Mouse (Mus musculus) ovary, postnatal 10 days (tissue): ENCODE data around the gene Arl15.

ENCODE experiments used
- DNase-seq: peaks from one replicate; pipeline ENCODE4 v3.0.0; 2022; ENCODE audit warnings: low spot score

The Arl15 gene

DNA sequence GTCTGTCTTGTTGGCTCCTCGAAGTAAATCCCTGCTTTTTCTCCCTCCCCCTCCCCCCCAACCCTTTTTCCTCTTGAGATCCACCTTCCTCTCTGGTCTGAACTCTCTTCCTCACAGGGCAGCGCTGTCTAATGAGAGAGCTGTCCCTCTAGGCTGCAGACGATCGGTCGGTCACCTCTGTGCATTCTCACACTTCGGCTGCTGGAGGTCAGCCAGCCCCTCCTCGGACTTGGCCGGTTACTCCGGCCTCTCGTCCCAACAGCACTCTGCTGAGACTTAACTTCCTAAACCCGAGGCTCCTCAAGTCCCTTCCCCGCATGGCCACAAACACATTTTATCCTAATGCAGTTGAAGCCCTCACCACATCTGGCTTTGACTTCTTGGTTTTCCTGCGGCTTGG lies 77.5 kb downstream of the Arl15 start:
- DNase-seq = no peak

DNA sequence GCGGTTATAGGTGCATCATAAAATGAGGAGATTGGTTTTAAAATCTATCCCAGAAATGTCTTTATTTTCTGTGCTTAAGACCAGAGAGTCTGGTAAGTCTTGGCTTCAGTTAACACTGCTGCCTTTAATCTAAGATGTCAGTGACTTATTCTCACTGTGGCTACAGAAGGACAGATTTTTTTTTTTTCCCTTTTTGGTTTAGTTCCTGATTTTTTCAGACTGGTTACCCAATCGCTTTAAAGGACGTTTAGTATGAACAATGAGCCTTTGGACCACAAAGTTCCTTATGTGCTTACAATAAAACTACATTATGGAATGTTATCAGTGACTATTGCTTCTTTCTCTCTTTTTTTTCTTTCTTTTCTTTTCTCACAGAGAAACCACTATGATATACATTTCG lies 81.4 kb downstream of the Arl15 start:
- no peak for DNase-seq

DNA sequence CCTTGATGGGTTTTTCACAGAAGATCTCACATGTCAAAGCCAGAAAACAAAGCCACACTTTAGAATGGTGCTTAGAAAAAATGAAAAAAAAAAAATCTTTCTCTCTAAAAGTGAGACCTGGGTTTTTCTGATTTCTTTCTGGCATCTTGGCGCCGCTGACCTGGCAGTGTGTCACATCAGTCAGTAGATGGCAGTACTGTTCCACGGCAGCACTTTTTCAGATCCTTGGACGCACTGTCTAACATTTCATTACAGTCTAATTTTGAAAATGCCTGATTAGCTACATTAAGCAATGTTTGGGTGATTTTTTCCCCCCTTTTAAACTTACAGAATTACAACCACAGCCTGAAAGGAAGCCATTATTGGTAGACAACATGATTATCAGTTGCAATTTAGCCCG lies 83.1 kb downstream of the Arl15 start:
- no peak for DNase-seq

DNA sequence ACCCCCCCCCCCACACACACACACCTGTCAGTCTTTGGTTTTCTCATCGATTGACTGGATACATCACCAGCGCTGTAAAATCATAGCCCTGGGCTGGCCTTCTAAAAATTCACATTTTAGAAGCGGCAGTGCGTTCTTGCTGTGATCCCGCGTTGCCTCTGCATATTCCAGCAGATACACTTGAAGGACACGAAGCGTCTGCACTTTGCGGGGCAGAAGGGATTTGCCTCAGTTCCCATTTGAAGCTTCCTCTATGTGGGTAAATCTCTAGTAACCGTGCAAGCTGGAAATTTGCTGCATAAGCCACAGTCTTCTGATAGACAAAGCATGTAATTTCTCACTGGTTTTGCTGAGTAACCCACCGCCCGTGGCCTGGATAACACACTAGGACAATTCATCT lies 84.3 kb downstream of the Arl15 start:
- no peak for DNase-seq

DNA sequence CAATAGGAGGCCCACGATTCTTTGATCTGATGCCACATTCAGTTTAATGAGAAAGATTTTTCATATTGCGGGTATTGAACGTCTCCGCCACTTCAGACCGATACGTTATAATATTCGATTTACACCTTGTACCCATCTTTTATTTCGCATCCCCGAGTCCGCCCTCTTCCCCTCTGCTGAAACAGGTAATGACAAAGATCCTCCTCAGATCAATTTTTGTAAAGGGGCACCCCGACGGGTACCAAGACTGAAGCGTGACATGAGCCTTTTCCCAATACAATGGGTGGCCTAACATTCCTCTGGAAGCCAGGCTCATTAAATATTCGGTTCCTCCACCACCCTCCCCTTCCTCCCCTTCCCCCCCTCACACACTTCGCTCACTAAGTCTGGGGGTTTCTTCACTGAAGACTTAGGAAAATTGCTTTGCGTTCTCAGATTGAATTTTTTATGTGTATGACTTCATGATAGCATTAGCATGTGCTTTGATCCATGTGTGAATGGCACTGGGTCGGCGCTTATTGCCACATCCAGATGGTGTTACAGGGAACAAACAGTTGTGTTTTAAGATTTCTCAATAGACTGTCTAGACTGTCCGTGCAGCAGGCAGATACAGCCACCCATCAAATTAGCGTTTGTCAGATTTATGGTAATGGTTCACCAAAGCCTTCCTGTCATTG lies 85.5 kb downstream of the Arl15 start:
- no peak for DNase-seq

DNA sequence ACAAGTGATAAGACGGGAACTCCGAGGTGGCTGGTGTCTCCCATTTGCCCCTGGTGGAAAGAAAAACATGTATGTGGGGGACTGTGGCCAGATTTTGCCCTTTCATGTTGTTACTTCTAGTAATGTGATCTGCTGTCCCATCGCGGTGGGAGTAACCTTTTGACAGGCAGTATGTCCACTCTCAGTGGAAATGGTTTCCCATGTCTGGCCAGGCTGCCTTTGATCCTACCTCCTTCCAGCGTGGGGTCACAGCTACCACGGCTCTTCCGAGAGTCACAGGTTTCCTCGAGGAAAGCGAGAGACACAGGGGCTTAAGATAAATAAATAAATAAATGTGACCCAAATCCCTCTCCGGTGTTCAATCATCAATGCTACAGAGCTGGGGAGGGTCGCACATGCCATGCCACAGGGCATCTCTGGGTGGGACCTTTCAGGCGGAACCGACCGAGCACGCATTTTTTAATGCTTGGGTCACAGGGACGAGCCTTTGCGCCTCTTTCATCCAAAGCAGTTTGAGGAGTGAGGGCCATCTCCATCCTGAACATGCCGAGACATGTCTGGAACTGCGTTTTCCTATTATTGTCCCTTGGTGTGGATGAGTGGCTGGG lies 86.4 kb downstream of the Arl15 start:
- DNase-seq = no peak

DNA sequence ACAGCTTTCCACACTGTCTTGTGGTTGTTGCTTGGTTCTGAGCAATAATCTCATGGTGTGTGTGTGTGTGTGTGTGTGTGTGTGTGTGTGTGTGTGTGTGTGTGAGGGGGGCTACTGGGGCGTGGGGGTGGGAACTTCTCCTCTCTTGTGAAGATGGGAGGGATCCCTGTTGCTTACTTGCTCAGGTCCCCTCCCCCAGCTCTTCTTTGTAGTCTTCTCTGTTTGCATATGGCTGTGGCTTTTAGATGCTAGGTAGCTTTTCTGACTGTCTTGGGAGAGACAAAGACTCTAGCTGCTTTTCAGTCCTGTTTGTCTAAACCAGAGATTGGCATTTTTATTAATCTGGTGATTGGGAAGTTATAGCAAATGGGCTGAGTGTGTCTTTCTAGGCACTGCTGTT lies 88.7 kb downstream of the Arl15 start:
- no peak for DNase-seq

DNA sequence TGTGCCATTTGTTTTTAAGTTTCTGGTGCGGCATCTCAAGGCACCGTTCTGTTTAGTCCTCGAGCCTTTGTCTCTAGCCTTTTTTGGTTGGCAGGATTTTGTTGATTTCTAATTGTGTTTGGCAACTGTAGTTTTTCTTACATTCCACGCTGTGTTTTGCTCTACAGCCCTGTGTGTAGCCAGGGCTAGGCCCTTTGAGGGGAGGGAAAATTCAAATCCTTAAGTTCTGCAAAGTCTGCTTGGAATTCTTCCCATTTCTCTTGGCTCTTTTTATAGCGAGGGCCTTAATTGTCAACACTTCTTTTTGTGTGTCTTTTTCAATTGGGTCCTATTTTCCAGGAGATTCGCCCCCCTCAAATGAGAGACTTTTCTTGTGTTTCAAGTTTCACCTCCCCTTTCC lies 92.8 kb downstream of the Arl15 start:
- no peak for DNase-seq

DNA sequence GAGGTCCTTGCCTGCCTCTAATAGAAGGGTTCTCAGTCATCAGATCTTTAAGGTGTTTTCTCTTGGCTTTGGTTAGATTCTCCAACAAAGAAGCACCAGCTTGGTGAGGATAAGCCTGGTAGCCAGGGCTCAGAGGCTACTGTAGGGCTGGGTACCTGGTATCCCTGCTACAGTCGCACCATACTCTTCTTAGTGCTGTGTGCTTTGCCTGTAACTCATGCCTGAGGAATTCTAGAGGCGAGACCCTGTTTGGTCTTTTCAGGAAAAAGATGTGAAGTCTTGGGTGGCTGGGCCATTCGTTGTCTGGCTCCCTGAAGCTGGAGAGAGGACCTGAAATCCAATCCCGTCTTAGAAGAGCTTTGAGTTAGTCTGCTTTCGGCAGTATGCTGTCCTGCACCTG lies 93.8 kb downstream of the Arl15 start:
- no peak for DNase-seq

DNA sequence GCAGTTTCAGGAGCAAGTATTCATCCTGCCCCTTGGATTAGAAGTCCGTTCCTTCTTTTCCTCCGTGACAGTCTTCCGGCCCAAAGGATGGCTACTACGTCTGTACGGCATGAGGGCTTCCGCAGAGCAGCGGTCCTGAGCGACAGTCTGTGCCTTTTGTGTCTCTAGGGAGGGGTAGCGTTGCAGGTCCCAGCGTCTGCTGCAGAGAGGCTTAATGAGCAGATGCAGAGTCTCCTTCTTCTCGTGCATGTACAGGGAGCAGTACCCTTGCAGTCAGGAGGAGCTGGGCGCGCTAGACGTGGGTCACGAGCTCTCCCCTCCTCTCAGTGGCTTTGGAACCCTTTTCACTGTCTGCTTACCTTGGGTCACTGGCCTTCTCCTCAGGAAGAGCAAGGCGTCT lies 94.4 kb downstream of the Arl15 start:
- no peak for DNase-seq

DNA sequence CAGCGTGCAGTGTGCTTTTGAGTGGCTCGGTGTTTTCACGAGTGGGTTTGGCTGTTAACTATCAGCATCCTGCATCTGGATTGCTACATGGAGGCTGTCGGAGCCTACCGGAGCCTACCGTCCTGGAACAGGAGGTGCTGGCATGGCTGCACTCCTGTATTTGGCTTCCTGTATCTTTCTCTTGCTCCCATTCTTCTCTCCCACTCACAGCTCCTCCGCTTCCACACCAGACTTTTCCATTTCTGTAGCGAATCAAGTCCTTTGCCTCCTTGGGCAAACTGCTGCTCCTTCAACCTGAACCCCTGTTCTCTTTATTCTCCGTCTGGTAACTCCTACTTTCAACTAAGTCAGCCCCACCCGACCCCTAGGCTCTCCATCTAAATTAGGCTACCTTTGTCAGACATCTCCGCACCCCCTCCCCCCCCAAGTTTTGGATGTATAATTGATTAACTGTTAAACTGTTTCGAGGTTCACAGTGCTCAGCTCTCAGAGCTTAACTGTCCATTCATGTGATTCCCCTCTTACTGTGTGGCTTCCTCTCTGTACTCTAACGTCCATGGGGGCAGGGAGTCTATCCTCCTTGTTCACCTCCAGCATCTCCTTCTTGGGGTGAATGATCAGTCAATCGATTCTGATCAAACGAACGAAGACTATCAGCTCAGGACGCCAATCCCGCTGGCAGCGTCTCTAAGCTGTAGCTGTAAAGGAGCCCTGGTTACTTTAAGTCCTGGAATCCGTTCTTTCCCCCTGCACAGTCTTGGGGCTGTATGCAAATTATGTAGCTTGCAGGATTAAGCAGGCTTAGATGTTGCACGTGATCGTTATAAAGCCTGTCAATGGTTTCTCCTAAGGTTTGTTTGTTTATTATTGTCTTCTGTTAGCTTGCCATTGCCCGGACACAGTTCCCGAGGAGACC lies 95.1 kb downstream of the Arl15 start:
- DNase-seq = no peak

DNA sequence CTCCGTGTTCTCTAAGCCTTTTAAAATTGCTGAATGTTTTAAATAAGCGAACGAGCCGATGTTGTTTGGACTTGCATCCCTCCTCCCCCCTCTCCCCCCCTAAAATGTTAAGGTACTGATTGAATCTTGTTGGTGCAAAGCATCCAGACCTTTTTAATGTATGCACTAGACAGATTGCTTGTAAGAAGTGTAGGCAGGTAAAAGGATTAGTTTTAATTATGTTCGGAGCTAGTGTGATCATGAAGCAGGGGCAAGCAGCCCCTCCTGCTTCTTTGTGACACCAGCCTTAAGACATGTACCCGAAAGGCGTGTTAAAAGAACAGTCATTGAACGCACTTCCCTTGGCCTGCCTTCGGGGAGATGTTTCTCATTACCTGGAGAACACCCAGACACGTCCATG lies 102.4 kb downstream of the Arl15 start:
- no peak for DNase-seq

DNA sequence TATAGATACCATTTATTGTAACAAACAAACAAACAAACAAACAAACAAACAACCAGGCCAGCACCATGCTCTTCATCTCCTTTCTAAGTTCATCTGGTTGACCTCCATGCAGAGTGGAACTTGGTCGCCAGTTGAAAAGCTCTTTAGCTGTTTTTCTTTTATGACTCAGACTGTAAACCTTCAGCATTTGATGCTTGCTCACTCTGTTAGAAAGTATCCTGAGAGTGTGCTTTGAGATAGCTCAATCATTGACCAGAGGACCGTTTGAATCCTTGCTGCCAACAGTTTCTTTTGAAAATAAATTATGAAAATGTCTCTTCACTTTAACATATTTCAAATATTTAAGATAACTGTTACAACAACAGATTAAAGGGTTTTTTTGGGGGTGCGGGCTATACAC lies 103.2 kb downstream of the Arl15 start:
- DNase-seq = no peak

DNA sequence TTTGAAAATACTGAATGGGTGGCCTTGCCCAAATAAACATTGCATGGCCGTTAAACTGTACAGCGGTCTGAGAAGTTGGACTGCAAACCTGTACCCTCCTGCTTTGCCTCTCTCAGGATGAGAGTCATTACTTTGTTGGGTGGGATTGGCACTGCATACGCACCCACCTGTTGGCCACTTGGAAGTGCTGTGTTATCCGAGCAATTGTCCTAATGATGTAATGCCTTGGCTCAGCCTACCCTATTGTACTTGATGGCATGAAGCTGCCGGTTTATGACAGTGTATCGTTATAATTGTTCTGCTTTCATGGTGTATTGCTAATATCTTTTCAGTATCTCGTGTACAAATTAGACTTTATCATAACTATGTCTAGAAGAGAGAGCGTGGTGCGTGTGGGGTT lies 103.6 kb downstream of the Arl15 start:
- DNase-seq = no peak

DNA sequence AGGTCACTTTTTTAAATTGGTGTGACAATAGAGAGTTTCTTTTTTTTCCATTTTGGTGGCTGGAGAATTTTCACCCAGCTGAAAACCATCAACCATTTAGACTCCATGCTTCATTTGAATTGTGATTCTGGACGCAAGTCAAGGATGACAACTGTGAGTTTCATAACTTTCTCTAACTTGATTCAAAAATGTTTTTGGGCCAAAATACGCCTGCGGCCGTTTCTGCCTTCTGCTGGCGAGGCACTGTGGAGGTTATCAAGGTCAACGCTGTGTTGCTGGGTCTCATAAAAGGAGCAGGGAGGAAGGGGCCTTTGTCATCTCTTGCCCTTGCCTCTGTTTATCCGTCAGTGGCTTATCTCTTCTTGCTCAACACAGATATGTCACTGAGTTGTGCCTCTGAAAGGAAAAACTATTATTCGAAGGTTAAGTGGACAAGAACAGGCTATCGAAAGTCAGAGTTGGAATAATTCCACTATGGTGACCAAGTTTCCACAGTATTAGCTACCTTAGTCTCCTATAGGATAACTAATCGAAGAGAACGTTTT lies 106.8 kb downstream of the Arl15 start:
- no peak for DNase-seq

DNA sequence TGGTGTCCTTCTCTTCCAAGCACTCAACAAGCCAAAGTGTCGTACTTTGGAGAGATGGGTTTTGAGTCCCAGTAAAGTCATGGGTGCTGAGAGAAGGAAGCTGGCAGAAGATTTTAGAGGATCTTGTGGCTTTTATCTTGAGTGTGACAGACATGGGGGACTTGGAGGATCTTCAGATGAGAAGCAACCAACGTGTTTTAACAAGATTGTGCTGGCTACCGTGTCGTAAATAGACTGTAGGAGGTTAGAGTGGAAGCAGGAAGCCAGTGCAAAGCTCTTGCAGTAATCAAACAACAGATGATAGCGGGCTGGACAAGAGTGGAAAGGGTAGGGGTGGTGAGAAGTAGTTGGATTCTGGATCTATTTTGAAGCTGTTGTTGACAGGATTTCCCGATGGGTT lies 109.0 kb downstream of the Arl15 start:
- no peak for DNase-seq

DNA sequence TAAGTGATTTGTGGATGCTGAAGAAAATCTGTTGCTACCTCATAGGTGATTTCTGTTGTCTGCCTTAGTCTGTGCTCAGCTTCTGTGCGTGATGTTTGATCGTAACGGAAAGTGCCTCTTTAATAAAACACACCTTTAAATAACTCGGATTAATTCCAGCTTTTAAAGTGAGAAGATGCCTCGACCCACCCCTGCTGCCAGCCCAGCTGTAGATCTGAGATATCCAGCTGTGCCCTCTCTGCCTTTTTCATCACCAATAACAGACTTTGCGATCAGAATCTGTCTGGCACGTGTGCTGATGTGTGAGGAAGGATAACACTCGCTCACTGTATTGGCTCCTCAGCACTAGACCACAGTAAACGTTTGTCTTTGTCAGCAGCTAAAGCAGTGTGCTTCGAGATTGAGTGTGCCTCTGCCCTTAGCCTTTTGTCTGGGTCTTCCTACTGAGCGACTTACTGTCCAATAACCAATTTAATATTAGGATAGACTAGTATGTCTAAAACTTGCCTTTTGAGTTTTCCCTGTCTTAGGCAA lies 117.7 kb downstream of the Arl15 start:
- DNase-seq = no peak

DNA sequence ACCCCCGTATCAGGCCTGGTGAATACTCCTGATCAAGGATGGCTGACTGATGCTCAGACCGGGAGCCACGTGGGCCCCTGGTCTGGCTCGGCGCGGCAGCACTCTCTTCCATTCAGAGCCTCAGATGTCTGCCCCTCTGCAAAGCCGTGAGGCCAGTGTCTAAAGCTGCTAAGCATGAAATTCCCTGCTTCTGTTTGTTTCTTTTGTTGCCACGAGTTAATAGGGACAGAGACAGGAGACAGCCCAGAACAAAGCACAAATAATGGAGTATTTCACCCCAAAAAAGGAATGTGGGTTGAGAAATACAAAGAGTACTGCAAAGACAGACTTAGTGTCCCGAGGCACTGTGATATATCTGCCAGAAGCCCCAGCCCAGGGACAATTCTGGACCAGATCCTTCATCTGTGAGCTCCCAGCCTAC lies 120.3 kb downstream of the Arl15 start:
- no peak for DNase-seq

DNA sequence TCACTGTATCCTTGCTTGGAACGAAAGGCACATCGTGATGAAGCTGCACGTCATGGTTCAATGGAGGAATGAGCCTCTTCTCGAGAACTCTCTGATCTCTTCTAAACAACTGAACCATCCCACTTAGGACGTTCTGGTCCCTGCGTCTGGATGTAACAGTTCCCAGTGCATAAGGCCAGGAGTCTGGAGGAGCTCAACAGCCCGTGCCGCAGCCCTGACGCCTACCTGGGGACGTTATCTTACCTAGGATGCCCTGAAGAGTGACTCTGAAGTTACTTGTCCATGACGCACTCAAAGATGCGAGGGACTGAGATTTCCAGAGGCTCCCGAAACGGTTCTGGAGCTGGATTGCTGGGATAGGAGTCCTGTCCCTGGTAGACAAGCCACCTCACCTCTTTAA lies 121.4 kb downstream of the Arl15 start:
- no peak for DNase-seq

DNA sequence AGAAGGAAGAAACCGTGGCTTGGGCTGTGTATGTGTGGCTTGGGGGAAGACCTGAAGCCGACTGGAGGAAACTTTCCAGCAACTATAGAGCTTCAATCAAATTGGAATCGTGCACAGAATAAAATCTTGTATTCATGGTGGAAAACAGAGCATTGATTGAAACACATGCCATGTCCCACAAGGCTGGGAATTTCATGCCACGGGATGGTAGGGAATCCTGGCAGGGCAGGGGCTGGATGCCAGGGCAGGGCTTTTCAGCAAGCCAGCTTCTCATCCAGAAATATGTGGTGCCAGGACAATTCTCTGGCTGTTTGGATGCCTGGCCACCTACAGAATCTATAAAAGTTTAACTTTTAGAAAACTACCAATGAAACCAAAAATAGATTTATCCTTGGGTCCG lies 122.5 kb downstream of the Arl15 start:
- DNase-seq = no peak

DNA sequence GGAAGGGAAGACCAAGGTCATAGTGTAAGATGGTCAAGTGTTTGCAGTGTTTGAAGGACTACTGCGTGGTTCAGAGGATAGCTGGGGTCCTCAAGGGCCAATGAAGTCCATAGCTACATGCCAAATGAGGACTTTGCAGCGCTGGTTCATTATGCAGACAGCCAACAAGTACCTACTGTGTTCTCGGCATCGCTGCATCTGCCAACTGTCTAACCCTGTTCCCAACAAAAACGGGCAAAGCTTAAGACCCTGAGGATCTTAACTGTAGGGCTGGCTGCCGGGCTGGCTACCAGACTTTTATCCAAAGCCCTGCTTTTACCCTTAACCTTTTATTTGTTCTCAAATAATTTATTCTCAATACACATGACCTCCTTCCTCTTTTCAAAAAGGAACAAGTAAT lies 123.1 kb downstream of the Arl15 start:
- DNase-seq = no peak

DNA sequence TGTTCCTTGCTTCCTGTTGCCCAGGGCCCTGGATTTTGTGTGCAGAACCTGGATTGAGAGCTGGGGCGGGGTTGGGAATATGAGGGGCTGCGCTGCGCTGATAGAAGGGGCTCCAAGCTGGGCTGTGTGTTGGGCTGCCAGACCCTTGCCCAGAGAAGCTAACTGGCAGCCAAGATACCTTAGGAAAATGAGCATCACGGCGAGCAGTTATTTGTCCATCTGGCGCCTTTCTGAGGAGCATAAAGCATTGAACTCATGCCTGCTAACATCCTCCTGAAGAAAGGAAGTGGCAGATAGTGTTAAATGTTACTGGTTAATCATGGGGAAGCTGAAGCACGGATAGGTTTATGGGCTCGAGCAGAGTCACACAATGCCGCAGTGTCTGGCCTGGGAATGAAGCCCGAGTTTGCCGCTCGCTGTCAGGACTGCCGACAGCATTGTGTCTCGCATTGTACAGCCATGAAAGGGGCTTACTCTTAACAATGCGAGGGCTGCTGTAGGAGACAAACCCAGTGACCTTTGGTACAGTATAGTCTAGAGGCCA lies 123.6 kb downstream of the Arl15 start:
- DNase-seq = no peak
